Mouse (Mus musculus) cortical plate, adult 2 months (tissue): ENCODE data around the gene Rora.

ENCODE experiments used
- CTCF ChIP-seq: fragments of 200-500 bp; IDR thresholded peaks from 2 replicates; pipeline ENCODE4 v1.5.1; 2011; ENCODE audit warnings: mild to moderate bottlenecking, control low read depth, low read length; ENCODE audit not compliant: insufficient read depth; ENCODE audit errors: extremely low read depth
- POLR2A ChIP-seq: fragments of 200-500 bp; IDR thresholded peaks from 2 replicates; pipeline ENCODE4 v1.6.1; 2011; ENCODE audit warnings: mild to moderate bottlenecking, low read length, control low read depth; ENCODE audit not compliant: insufficient read depth; ENCODE audit errors: extremely low read depth

DNA sequence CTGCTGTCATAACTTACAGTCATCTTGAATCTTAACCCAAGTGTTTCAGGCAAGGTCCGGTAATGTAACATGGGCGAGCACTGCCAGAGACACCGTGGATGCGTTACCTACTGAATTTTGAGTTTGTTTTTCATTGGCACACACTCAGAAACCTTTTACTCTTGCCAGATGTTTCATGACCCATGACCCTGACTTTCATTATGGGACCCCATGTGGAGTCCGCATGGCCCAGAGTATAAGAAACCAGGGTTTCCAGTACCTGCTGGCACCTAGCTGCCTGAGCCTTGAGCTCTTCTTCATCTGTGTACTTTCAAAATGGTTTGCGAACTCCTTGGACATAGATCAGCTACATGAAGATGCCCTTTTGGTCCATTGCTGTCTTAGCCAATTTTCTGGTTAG lies 179.7 kb downstream of the Rora start:
- TF ChIP-seq POLR2A (no peak), CTCF (no peak)
